Mouse (Mus musculus): ENCODE measurements around the gene Trim69. TPM values are rescaled to one million over a fixed set of nuclear protein-coding genes. Genes with fewer than 3 reads are reported as not detected.

Gene Trim69
- total and polyA plus RNA-seq, 2 experiments from 2014 or later: not detected

- H3K9ac ChIP-seq: no peak overlapping the region
- no peak for DNase-seq
- H3K4me2 ChIP-seq (ENCODE audit: low read depth): no peak overlapping the region
- no peak overlapping the region for H3K4me3 ChIP-seq (ENCODE audit: low read depth, low read length)
- 86% methylated on average over 6 of the region's 7 CpGs for WGBS
- no peaks in the 10 kb centered on the region for H3K27me3 ChIP-seq (ENCODE audit: insufficient read depth, low read length)
- H3K9me3 ChIP-seq (ENCODE audit: low read length): no peaks in the 10 kb centered on the region
- H3K27ac ChIP-seq (ENCODE audit: low read depth, low read length): no peak overlapping the region
- no peak for TF ChIP-seq CTCF (IDR thresholded peaks at IDR 0.05; ENCODE audit: low read depth)
- H3K4me1 ChIP-seq (ENCODE audit: insufficient read depth): no peaks in the 10 kb centered on the region
- no peak for ATAC-seq
- no peaks in the 10 kb centered on the region for H3K36me3 ChIP-seq (ENCODE audit: insufficient read depth)
Observed at GRCm38 (mm10) chr2:122153681-122154365, 6.7 kb upstream of the Trim69 start.

GRCm38 (mm10) chr2:122154479-122154878 is 6.0 kb upstream of the Trim69 start:
- Histone ChIP-seq H3K4me1 (ENCODE audit: insufficient read depth) (no peaks in the 10 kb centered on the region), H3K9me3 (ENCODE audit: low read length) (no peaks in the 10 kb centered on the region), H3K4me2 (ENCODE audit: low read depth) (no peak overlapping the region), H3K36me3 (ENCODE audit: insufficient read depth) (no peaks in the 10 kb centered on the region), H3K4me3 (ENCODE audit: low read depth, low read length) (no peak overlapping the region), H3K9ac (no peak overlapping the region), H3K27ac (ENCODE audit: low read depth, low read length) (no peak overlapping the region), H3K27me3 (ENCODE audit: insufficient read depth, low read length) (no peaks in the 10 kb centered on the region)
- TF ChIP-seq CTCF (IDR thresholded peaks at IDR 0.05; ENCODE audit: low read depth): no peak
- ATAC-seq: no peak
- 90% methylated on average over 2 of the region's 2 CpGs for WGBS
- no peak for DNase-seq

GRCm38 (mm10) chr2:122155292-122155691 is 5.2 kb upstream of the Trim69 start:
- Histone ChIP-seq H3K36me3 (ENCODE audit: insufficient read depth) (no peaks in the 10 kb centered on the region), H3K9ac (no peak overlapping the region), H3K27ac (ENCODE audit: low read depth, low read length) (no peak overlapping the region), H3K4me2 (ENCODE audit: low read depth) (no peak overlapping the region), H3K27me3 (ENCODE audit: insufficient read depth, low read length) (no peaks in the 10 kb centered on the region), H3K4me1 (ENCODE audit: insufficient read depth) (no peaks in the 10 kb centered on the region), H3K9me3 (ENCODE audit: low read length) (no peaks in the 10 kb centered on the region), H3K4me3 (ENCODE audit: low read depth, low read length) (no peak overlapping the region)
- DNase-seq (no peak), ATAC-seq (no peak)
- no peak for TF ChIP-seq CTCF (IDR thresholded peaks at IDR 0.05; ENCODE audit: low read depth)
- 77% methylated on average over 2 of the region's 2 CpGs for WGBS

GRCm38 (mm10) chr2:122156051-122156700 is 4.3 kb upstream of the Trim69 start:
- TF ChIP-seq CTCF (IDR thresholded peaks at IDR 0.05; ENCODE audit: low read depth): no peak
- WGBS: 87% methylated on average over 4 of the region's 4 CpGs
- H3K36me3 ChIP-seq (ENCODE audit: insufficient read depth): no peaks in the 10 kb centered on the region
- no peak overlapping the region for H3K4me3 ChIP-seq (ENCODE audit: low read depth, low read length)
- no peaks in the 10 kb centered on the region for H3K27me3 ChIP-seq (ENCODE audit: insufficient read depth, low read length)
- DNase-seq: no peak
- no peak overlapping the region for H3K4me2 ChIP-seq (ENCODE audit: low read depth)
- no peaks in the 10 kb centered on the region for H3K4me1 ChIP-seq (ENCODE audit: insufficient read depth)
- no peak for ATAC-seq
- no peak overlapping the region for H3K27ac ChIP-seq (ENCODE audit: low read depth, low read length)
- no peaks in the 10 kb centered on the region for H3K9me3 ChIP-seq (ENCODE audit: low read length)
- no peak overlapping the region for H3K9ac ChIP-seq

- Histone ChIP-seq H3K9ac (no peak overlapping the region), H3K4me1 (ENCODE audit: insufficient read depth) (no peaks in the 10 kb centered on the region), H3K4me2 (ENCODE audit: low read depth) (no peak overlapping the region), H3K36me3 (ENCODE audit: insufficient read depth) (no peaks in the 10 kb centered on the region), H3K27ac (ENCODE audit: low read depth, low read length) (no peak overlapping the region), H3K27me3 (ENCODE audit: insufficient read depth, low read length) (no peaks in the 10 kb centered on the region), H3K4me3 (ENCODE audit: low read depth, low read length) (no peak overlapping the region), H3K9me3 (ENCODE audit: low read length) (no peaks in the 10 kb centered on the region)
- DNase-seq (no peak), ATAC-seq (no peak)
- no peak for TF ChIP-seq CTCF (IDR thresholded peaks at IDR 0.05; ENCODE audit: low read depth)
Observed at GRCm38 (mm10) chr2:122157561-122157960, 2.9 kb upstream of the Trim69 start.

GRCm38 (mm10) chr2:122158362-122158802 is 2.1 kb upstream of the Trim69 start:
- H3K36me3 ChIP-seq (ENCODE audit: insufficient read depth): no peaks in the 10 kb centered on the region
- no peaks in the 10 kb centered on the region for H3K4me1 ChIP-seq (ENCODE audit: insufficient read depth)
- no peaks in the 10 kb centered on the region for H3K27me3 ChIP-seq (ENCODE audit: insufficient read depth, low read length)
- no peak for TF ChIP-seq CTCF (IDR thresholded peaks at IDR 0.05; ENCODE audit: low read depth)
- ATAC-seq: no peak
- H3K4me3 ChIP-seq (ENCODE audit: low read depth, low read length): no peak overlapping the region
- no peaks in the 10 kb centered on the region for H3K9me3 ChIP-seq (ENCODE audit: low read length)
- no peak for DNase-seq
- no peak overlapping the region for H3K4me2 ChIP-seq (ENCODE audit: low read depth)
- H3K9ac ChIP-seq: no peak overlapping the region
- WGBS: 40% methylated on average over 6 of the region's 6 CpGs
- H3K27ac ChIP-seq (ENCODE audit: low read depth, low read length): no peak overlapping the region

GRCm38 (mm10) chr2:122159667-122160066 is 833 bp upstream of the Trim69 start:
- ATAC-seq (no peak), DNase-seq (no peak)
- Histone ChIP-seq H3K9me3 (ENCODE audit: low read length) (no peaks in the 10 kb centered on the region), H3K27me3 (ENCODE audit: insufficient read depth, low read length) (no peaks in the 10 kb centered on the region), H3K4me2 (ENCODE audit: low read depth) (no peak overlapping the region), H3K36me3 (ENCODE audit: insufficient read depth) (no peaks in the 10 kb centered on the region), H3K4me3 (ENCODE audit: low read depth, low read length) (no peak overlapping the region), H3K4me1 (ENCODE audit: insufficient read depth) (no peaks in the 10 kb centered on the region), H3K9ac (no peak overlapping the region), H3K27ac (ENCODE audit: low read depth, low read length) (no peak overlapping the region)
- no peak for TF ChIP-seq CTCF (IDR thresholded peaks at IDR 0.05; ENCODE audit: low read depth)
- 85% methylated on average over 6 of the region's 6 CpGs for WGBS
